ENCODE assay signal across 8 mouse cellular contexts in genomic region chr1:125370779-125371178, GRCm38 (mm10).
DNase-seq lines count a peak whose midpoint lies in the region; ATAC-seq and TF ChIP-seq lines count a peak whose summit lies in the region.

No protein-coding gene starts in this region.

- no peaks in the 10 kb centered on the region for H3K79me3 ChIP-seq in C2C12 (ENCODE audit: low read depth)

- H3K9me3 ChIP-seq in limb, embryonic 14.5 days (ENCODE audit: control insufficient read depth, low read length), result no peaks in the 10 kb centered on the region
- no peaks in the 10 kb centered on the region for H3K9me3 ChIP-seq in stomach, embryonic 14.5 days (ENCODE audit: control insufficient read depth, low read depth, low read length)

- no peak overlapping the region for H3K9ac ChIP-seq in limb, embryonic 14.5 days (ENCODE audit: low read depth, low read length, severe bottlenecking)
- no peak overlapping the region for H3K9ac ChIP-seq in stomach, embryonic 14.5 days (replicated peaks; ENCODE audit: low read depth, low read length)

- no peak for TF ChIP-seq POLR2A in limb, embryonic 14.5 days (IDR thresholded peaks at IDR 0.05; ENCODE audit: borderline replicate concordance, extremely low read depth, insufficient read depth, insufficient read length)

- H3K36me3 ChIP-seq in C2C12 (ENCODE audit: control insufficient read depth, insufficient read depth), result no peaks in the 10 kb centered on the region
- H3K36me3 ChIP-seq in limb, embryonic 14.5 days (ENCODE audit: control insufficient read depth, insufficient read depth, low read length), result no peaks in the 10 kb centered on the region
- no peaks in the 10 kb centered on the region for H3K36me3 ChIP-seq in stomach, embryonic 14.5 days (ENCODE audit: control insufficient read depth, insufficient read depth, low read length)

- no peaks in the 10 kb centered on the region for H3K79me2 ChIP-seq in C2C12 (ENCODE audit: control insufficient read depth, insufficient read depth)

- TF ChIP-seq CTCF in C2C12 (IDR thresholded peaks at IDR 0.05; ENCODE audit: control insufficient read depth, insufficient read depth, insufficient read length), result peak; percentile 55

- H3K4me3 ChIP-seq in C2C12 (ENCODE audit: insufficient read depth, poor library complexity, severe bottlenecking), result no peak overlapping the region
- no peak overlapping the region for H3K4me3 ChIP-seq in limb, embryonic 14.5 days (replicated peaks; ENCODE audit: low read length)
- H3K4me3 ChIP-seq in stomach, embryonic 14.5 days (ENCODE audit: low read depth, low read length), result no peak overlapping the region

- WGBS in limb, embryonic 14.5 days, result 28% methylated on average over 6 of the region's 6 CpGs
- WGBS in stomach, embryonic 14.5 days, result 27% methylated on average over 6 of the region's 6 CpGs

- no peak overlapping the region for H3K4me2 ChIP-seq in limb, embryonic 14.5 days (replicated peaks; ENCODE audit: low read depth, low read length, severe bottlenecking)
- H3K4me2 ChIP-seq in stomach, embryonic 14.5 days (replicated peaks; ENCODE audit: low read depth, low read length), result no peak overlapping the region

- H3K27me3 ChIP-seq in C2C12 (ENCODE audit: control insufficient read depth, insufficient read depth, insufficient read length), result no peaks in the 10 kb centered on the region
- no peaks in the 10 kb centered on the region for H3K27me3 ChIP-seq in limb, embryonic 14.5 days (ENCODE audit: control insufficient read depth, insufficient read depth, low read length)
- H3K27me3 ChIP-seq in stomach, embryonic 14.5 days (ENCODE audit: control insufficient read depth, insufficient read depth, low read length), result no peaks in the 10 kb centered on the region

- H3K27ac ChIP-seq in limb, embryonic 14.5 days (replicated peaks; ENCODE audit: low read depth, low read length), result no peak overlapping the region
- H3K27ac ChIP-seq in stomach, embryonic 14.5 days (ENCODE audit: low read length), result no peak overlapping the region

- ATAC-seq in limb, embryonic 14.5 days (ENCODE audit: low FRiP score, low read depth), result 0 out of 2 replicates have a peak, but pooled peaks have one; percentile 26
- peak; percentile 46; the same call in 1 of the 2 replicates for ATAC-seq in stomach, embryonic 14.5 days (ENCODE audit: insufficient number of reproducible peaks, insufficient read depth, low FRiP score, low read depth)

- no peaks in the 10 kb centered on the region for H3K4me1 ChIP-seq in limb, embryonic 14.5 days (ENCODE audit: control insufficient read depth, insufficient read depth, low read length)
- H3K4me1 ChIP-seq in stomach, embryonic 14.5 days (ENCODE audit: control insufficient read depth, insufficient read depth, low read length), result no peaks in the 10 kb centered on the region

- peak; percentile 83 for DNase-seq in ZHBTc4 (ENCODE audit: low read depth, low spot score)
- DNase-seq in cerebellum, postnatal 25 days, result peak; percentile 64 to 75
- DNase-seq in gastrocnemius, adult 18-20 months (ENCODE audit: low spot score), result peak; percentile 47
- DNase-seq in kidney, adult 18-20 months, result peak; percentile 57
- peak; percentile 87 for DNase-seq in limb, embryonic 14.5 days (ENCODE audit: low spot score)
- DNase-seq in natural killer cell, adult 2 months (ENCODE audit: low spot score in 2 of 2), result peak; percentile 19 to 30

- H3ac ChIP-seq in C2C12 (ENCODE audit: control insufficient read depth, insufficient read length, low read depth), result no peak overlapping the region

TF ChIP-seq in C2C12, 6 proteins besides CTCF, POLR2A, EP300 and RAD21:
- TF ChIP-seq MYOG (IDR thresholded peaks at IDR 0.05; ENCODE audit: control insufficient read depth, extremely low read depth, insufficient read length) (no peak), MAX (IDR thresholded peaks at IDR 0.05) (no peak), MYOD1 (IDR thresholded peaks at IDR 0.05; ENCODE audit: control insufficient read depth, insufficient read length, low read depth) (no peak)
TF ChIP-seq in C2C12: peak in this region for 0.

Comparison
In these comparisons a context has a peak if more than half of its experiments do, and no peak if none do; other contexts are left out.
1. DNase-seq: peak in every context shown above with its lines; median percentile 87 in limb, embryonic 14.5 days; 83 in ZHBTc4; 70 in cerebellum, postnatal 25 days; 57 in kidney, adult 18-20 months; 47 in gastrocnemius, adult 18-20 months; 24 in natural killer cell, adult 2 months.